Mouse (Mus musculus): ENCODE data around the gene Pdzrn4. TPM values are rescaled to one million over a fixed set of nuclear protein-coding genes. Genes with fewer than 3 reads are reported as not detected.
A peak's percentile ranks its signal among the peaks of the same experiment; 100 is the strongest.

Gene Pdzrn4
- polyA plus RNA-seq, 1 experiment from 2014 or later = 25.2 TPM

DNA sequence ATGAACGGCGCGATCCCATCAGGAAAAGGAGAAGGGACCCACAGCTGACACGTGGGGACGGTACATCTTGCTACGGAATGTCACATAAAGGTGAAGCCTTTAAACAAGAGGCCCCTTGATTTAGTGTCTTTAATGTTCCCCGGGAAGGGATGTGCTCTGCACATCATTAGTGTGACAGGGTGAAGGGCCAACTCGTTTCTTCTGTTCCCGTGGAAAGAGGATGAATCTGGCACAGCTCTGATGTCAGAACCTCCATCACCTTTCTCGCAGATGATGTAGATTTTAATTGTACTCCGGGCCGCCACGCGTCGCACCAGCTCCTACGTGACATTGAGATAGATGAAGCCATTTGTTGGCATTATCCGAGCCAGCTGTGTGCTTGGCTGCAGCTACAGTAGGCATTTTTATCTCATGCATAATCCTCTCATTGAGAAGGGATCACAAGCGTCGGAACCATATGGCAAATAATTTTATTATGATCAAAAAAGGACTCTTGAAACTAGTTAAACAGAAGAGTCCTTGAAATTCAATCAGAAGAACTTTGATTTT, 124.1 kb downstream of the Pdzrn4 start:
- DNase-seq = peak; percentile 71
- Histone ChIP-seq H3K4me2 (ENCODE audit: low read length) (peak overlapping the region; percentile 18), H3K9ac (replicated peaks; ENCODE audit: low read length) (no peak overlapping the region), H3K4me1 (ENCODE audit: control insufficient read depth, insufficient read depth, low read length) (peaks cover 7% of the 10 kb centered on the region; the same call in 1 of the 2 replicates), H3K27me3 (ENCODE audit: control insufficient read depth, insufficient read depth, low read length) (no peaks in the 10 kb centered on the region), H3K9me3 (ENCODE audit: control insufficient read depth, low read length) (no peaks in the 10 kb centered on the region), H3K36me3 (ENCODE audit: control insufficient read depth, insufficient read depth, low read length) (no peaks in the 10 kb centered on the region), H3K27ac (replicated peaks; ENCODE audit: low read depth, low read length) (no peak overlapping the region), H3K4me3 (replicated peaks; ENCODE audit: low read depth, low read length) (no peak overlapping the region)
- 34% methylated on average over 19 of the region's 19 CpGs for WGBS
- peak; percentile 37; the same call in 1 of the 2 replicates for ATAC-seq (ENCODE audit: low FRiP score, low TSS enrichment)

GRCm38 (mm10) chr15:92521686-92522085, 125.0 kb downstream of the Pdzrn4 start:
- 23% methylated on average over 7 of the region's 7 CpGs for WGBS

DNA sequence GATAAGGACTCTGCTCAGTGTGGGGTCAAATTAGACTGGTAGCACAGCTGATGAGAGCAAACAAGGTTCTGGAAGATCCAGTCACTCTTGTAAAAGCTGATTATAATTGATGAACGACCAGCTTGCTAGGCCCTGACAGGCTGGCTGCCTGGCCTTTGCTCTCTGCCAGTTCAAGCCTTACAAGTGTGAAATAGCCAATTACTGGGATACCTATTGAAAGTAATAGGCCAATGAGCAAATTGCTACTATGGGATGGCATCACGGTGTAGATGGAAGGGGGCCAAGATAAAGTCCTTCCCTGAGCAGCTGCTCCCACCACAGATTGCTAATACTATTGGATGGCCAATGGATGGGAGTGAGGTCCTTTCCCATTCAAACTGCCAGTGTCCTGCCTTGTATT, 128.2 kb downstream of the Pdzrn4 start:
- Histone ChIP-seq H3K4me3 (replicated peaks; ENCODE audit: low read depth, low read length) (no peak overlapping the region), H3K4me2 (ENCODE audit: low read length) (no peak overlapping the region), H3K4me1 (ENCODE audit: control insufficient read depth, insufficient read depth, low read length) (peaks cover 7% of the 10 kb centered on the region; the same call in 1 of the 2 replicates), H3K9ac (replicated peaks; ENCODE audit: low read length) (no peak overlapping the region), H3K9me3 (ENCODE audit: control insufficient read depth, low read length) (0 out of 2 replicates have a peak, but pooled peaks cover 4% of the 10 kb centered on the region), H3K36me3 (ENCODE audit: control insufficient read depth, insufficient read depth, low read length) (no peaks in the 10 kb centered on the region), H3K27me3 (ENCODE audit: control insufficient read depth, insufficient read depth, low read length) (no peaks in the 10 kb centered on the region), H3K27ac (replicated peaks; ENCODE audit: low read depth, low read length) (no peak overlapping the region)
- 20% methylated on average over 2 of the region's 2 CpGs for WGBS
- no peak for ATAC-seq (ENCODE audit: low FRiP score, low TSS enrichment)
- peak; percentile 33 for DNase-seq

More at GRCm38 (mm10) chr15:92521686-92522085, 125.0 kb downstream of the Pdzrn4 start:
- no peaks in the 10 kb centered on the region for H3K36me3 ChIP-seq (ENCODE audit: control insufficient read depth, insufficient read depth, low read length)
- no peaks in the 10 kb centered on the region for H3K27me3 ChIP-seq (ENCODE audit: control insufficient read depth, insufficient read depth, low read length)
- peak overlapping the region; percentile 18 for H3K4me2 ChIP-seq (ENCODE audit: low read length)
- H3K9me3 ChIP-seq (ENCODE audit: control insufficient read depth, low read length) = 0 out of 2 replicates have a peak, but pooled peaks cover under 1% of the 10 kb centered on the region
- peaks cover 7% of the 10 kb centered on the region; the same call in 1 of the 2 replicates for H3K4me1 ChIP-seq (ENCODE audit: control insufficient read depth, insufficient read depth, low read length)
- no peak overlapping the region for H3K9ac ChIP-seq (replicated peaks; ENCODE audit: low read length)
- no peak for ATAC-seq (ENCODE audit: low FRiP score, low TSS enrichment)
- no peak overlapping the region; the same call in 1 of the 2 replicates for H3K27ac ChIP-seq (replicated peaks; ENCODE audit: low read depth, low read length)
- H3K4me3 ChIP-seq (replicated peaks; ENCODE audit: low read depth, low read length) = no peak overlapping the region
- peak; percentile 43 for DNase-seq

DNA sequence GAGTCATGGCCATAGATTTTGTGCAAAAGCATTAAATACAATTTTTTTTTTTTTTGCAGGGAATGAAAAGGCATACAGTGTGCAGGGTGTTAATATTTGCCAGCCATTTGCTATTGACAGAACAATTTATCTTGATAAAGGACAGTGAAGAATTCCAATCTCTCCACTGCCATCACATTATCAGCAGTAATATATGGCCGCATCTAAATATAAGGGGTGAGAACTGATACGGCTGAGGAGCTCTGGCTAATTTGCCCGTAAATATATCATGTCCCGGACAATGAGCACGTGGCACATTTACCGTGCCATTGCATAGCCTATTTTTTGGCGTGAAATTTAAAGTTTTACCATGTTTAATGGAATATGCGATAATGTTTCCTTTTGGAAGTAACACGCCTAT, 128.7 kb downstream of the Pdzrn4 start:
- Histone ChIP-seq H3K9me3 (ENCODE audit: control insufficient read depth, low read length) (0 out of 2 replicates have a peak, but pooled peaks cover 4% of the 10 kb centered on the region), H3K9ac (replicated peaks; ENCODE audit: low read length) (no peak overlapping the region), H3K4me1 (ENCODE audit: control insufficient read depth, insufficient read depth, low read length) (peaks cover 6% of the 10 kb centered on the region; the same call in 1 of the 2 replicates), H3K27ac (replicated peaks; ENCODE audit: low read depth, low read length) (no peak overlapping the region), H3K4me2 (ENCODE audit: low read length) (no peak overlapping the region), H3K27me3 (ENCODE audit: control insufficient read depth, insufficient read depth, low read length) (no peaks in the 10 kb centered on the region), H3K4me3 (replicated peaks; ENCODE audit: low read depth, low read length) (no peak overlapping the region), H3K36me3 (ENCODE audit: control insufficient read depth, insufficient read depth, low read length) (no peaks in the 10 kb centered on the region)
- ATAC-seq (ENCODE audit: low FRiP score, low TSS enrichment) (no peak), DNase-seq (no peak)
- 88% methylated on average over 9 of the region's 9 CpGs for WGBS

DNA sequence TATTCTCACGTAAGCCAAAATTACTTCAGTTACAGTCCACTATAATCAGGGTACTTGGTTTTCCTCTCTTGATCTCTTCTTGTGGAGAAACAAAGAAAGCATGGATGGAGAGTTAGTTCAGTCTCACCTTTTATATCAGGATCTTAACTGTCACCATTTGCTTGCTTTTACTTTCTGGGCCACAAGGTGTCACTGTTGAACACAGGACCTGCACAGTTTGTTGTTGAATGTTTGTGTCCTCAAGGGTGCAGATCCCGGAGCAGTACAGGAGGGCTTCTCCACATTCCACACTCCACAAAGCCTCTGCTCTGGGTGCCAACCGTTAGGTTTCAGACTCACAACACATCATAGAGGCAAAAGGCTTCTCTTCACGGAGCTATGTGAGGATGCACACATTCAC, 130.1 kb downstream of the Pdzrn4 start:
- WGBS = 65% methylated on average over 4 of the region's 4 CpGs
- no peak overlapping the region for H3K27ac ChIP-seq (replicated peaks; ENCODE audit: low read depth, low read length)
- H3K9ac ChIP-seq (replicated peaks; ENCODE audit: low read length) = no peak overlapping the region
- ATAC-seq (ENCODE audit: low FRiP score, low TSS enrichment) = no peak
- no peaks in the 10 kb centered on the region; the same call in 1 of the 2 replicates for H3K4me1 ChIP-seq (ENCODE audit: control insufficient read depth, insufficient read depth, low read length)
- no peaks in the 10 kb centered on the region for H3K36me3 ChIP-seq (ENCODE audit: control insufficient read depth, insufficient read depth, low read length)
- H3K4me3 ChIP-seq (replicated peaks; ENCODE audit: low read depth, low read length) = no peak overlapping the region
- peak; percentile 35 for DNase-seq
- H3K9me3 ChIP-seq (ENCODE audit: control insufficient read depth, low read length) = 0 out of 2 replicates have a peak, but pooled peaks cover 4% of the 10 kb centered on the region
- H3K27me3 ChIP-seq (ENCODE audit: control insufficient read depth, insufficient read depth, low read length) = no peaks in the 10 kb centered on the region
- H3K4me2 ChIP-seq (ENCODE audit: low read length) = no peak overlapping the region

DNA sequence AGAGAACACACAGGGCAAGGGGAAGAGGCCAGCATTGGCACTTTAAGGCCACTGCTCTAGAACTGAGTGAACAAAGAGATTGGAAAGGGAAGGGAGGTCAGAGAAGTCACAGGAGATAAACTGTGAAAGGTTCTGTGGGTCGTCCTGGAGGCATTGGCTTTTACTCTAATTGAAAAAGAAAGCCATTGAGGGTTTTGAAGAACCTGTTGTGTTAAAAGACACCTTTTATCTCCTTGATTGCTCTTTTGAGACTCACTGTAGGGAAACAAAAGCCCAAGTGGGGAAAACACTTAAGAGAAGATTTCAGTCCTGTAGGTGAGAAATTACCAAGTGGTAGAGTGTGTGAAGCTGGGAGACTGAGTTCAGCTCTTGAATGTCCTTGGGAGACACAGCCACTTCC, 146.6 kb downstream of the Pdzrn4 start:
- H3K9ac ChIP-seq (replicated peaks; ENCODE audit: low read length) = no peak overlapping the region
- no peaks in the 10 kb centered on the region for H3K9me3 ChIP-seq (ENCODE audit: control insufficient read depth, low read length)
- 20% methylated on average over 1 of the region's 1 CpGs for WGBS
- no peaks in the 10 kb centered on the region for H3K4me1 ChIP-seq (ENCODE audit: control insufficient read depth, insufficient read depth, low read length)
- H3K36me3 ChIP-seq (ENCODE audit: control insufficient read depth, insufficient read depth, low read length) = no peaks in the 10 kb centered on the region
- H3K27me3 ChIP-seq (ENCODE audit: control insufficient read depth, insufficient read depth, low read length) = no peaks in the 10 kb centered on the region
- no peak overlapping the region for H3K27ac ChIP-seq (replicated peaks; ENCODE audit: low read depth, low read length)
- no peak overlapping the region for H3K4me3 ChIP-seq (replicated peaks; ENCODE audit: low read depth, low read length)
- ATAC-seq (ENCODE audit: low FRiP score, low TSS enrichment) (no peak), DNase-seq (no peak)
- no peak overlapping the region for H3K4me2 ChIP-seq (ENCODE audit: low read length)

- 67% methylated on average over 9 of the region's 9 CpGs for WGBS
- no peak for DNase-seq
Observed at GRCm38 (mm10) chr15:92547294-92547911, 150.7 kb downstream of the Pdzrn4 start.

DNA sequence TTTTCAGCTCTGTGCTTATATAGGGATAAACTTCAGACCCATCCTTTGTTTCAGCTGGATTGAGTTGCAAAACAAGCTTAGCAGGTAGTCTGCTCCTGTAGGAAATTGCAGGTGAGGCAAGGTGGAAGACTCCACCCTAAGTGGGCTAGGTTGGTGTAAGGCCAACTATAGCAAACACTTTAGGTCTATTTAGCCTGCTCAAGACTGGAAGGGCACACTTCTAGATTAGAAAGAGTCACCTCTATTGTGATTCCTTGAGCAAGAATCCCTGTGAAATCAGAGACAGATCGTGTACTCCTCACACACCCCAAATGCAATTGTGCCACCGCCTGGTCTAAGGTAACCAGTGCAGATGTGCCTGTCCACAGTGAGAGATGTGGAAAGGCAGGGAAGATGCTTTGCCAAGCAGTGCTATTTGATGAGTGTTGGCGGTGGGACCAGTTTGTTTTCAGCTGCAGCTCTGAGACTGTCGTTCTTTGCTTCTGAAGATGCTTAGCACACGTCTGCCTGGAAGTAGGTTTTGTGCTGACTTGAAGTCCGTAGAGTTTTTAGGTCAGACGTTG, 158.4 kb downstream of the Pdzrn4 start:
- DNase-seq (peak; percentile 9), ATAC-seq (ENCODE audit: low FRiP score, low TSS enrichment) (no peak)
- no peaks in the 10 kb centered on the region for H3K36me3 ChIP-seq (ENCODE audit: control insufficient read depth, insufficient read depth, low read length)
- 78% methylated on average over 7 of the region's 7 CpGs for WGBS
- no peaks in the 10 kb centered on the region for H3K27me3 ChIP-seq (ENCODE audit: control insufficient read depth, insufficient read depth, low read length)
- H3K4me3 ChIP-seq (replicated peaks; ENCODE audit: low read depth, low read length) = no peak overlapping the region
- H3K4me1 ChIP-seq (ENCODE audit: control insufficient read depth, insufficient read depth, low read length) = no peaks in the 10 kb centered on the region
- H3K9ac ChIP-seq (replicated peaks; ENCODE audit: low read length) = no peak overlapping the region
- H3K4me2 ChIP-seq (ENCODE audit: low read length) = no peak overlapping the region
- H3K27ac ChIP-seq (replicated peaks; ENCODE audit: low read depth, low read length) = no peak overlapping the region
- no peaks in the 10 kb centered on the region for H3K9me3 ChIP-seq (ENCODE audit: control insufficient read depth, low read length)

More at GRCm38 (mm10) chr15:92547294-92547911, 150.7 kb downstream of the Pdzrn4 start:
- H3K27ac ChIP-seq (replicated peaks; ENCODE audit: low read depth, low read length) = no peak overlapping the region
- no peak overlapping the region for H3K9ac ChIP-seq (replicated peaks; ENCODE audit: low read length)
- no peaks in the 10 kb centered on the region for H3K27me3 ChIP-seq (ENCODE audit: control insufficient read depth, insufficient read depth, low read length)
- no peaks in the 10 kb centered on the region for H3K36me3 ChIP-seq (ENCODE audit: control insufficient read depth, insufficient read depth, low read length)
- no peaks in the 10 kb centered on the region for H3K9me3 ChIP-seq (ENCODE audit: control insufficient read depth, low read length)
- no peak for ATAC-seq (ENCODE audit: low FRiP score, low TSS enrichment)
- no peak overlapping the region for H3K4me3 ChIP-seq (replicated peaks; ENCODE audit: low read depth, low read length)
- H3K4me2 ChIP-seq (ENCODE audit: low read length) = no peak overlapping the region
- no peaks in the 10 kb centered on the region for H3K4me1 ChIP-seq (ENCODE audit: control insufficient read depth, insufficient read depth, low read length)
